Mouse (Mus musculus): ENCODE data around the gene Tacr1.
"Not testable (repeated sequence)": the region's sequence is repeated elsewhere in the genome, so short reads cannot be mapped to it uniquely, and the experiment has no call there.

Tacr1 gene

GRCm38 (mm10) chr6:82401595-82402451, at the start of gene Tacr1:
Gene Tacr1 (plus strand): TSS chr6:82402334.
- in situ Hi-C loops (cut with MboI; ENCODE audit: unreplicated experiment in 2 of 2): no loop called here

GRCm38 (mm10) chr6:82376144-82376543, 26.0 kb upstream of the Tacr1 start:
- in situ Hi-C loops (cut with MboI; ENCODE audit: unreplicated experiment in 2 of 2): loop anchor here in 1 of 2 experiments (25.0 kb wide), 1 partner anchor 336 kb away; the partner anchor contains the start of gene Pole4

DNA sequence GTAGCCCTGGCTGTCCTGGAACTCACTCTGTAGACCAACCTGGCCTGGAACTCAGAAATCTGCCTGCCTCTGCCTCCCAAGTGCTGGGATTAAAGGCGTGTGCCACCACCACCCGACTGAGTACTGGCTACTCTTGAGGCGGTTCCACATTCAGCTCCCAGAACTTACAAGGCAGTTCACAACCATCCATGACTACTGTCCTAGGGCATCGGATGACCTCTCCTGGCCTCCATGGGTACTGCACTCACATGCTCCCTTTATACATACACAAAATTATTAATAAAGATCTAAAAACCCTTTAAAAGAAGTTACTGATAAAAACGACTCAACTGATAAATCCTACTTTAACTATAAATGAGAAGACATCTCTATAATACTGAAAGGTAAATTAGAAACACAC, 18.6 kb upstream of the Tacr1 start:
- in situ Hi-C loops (cut with MboI; ENCODE audit: unreplicated experiment in 2 of 2): loop anchor here in 1 of 2 experiments (25.0 kb wide), 1 partner anchor 329 kb away; the partner anchor contains the start of gene Pole4

DNA sequence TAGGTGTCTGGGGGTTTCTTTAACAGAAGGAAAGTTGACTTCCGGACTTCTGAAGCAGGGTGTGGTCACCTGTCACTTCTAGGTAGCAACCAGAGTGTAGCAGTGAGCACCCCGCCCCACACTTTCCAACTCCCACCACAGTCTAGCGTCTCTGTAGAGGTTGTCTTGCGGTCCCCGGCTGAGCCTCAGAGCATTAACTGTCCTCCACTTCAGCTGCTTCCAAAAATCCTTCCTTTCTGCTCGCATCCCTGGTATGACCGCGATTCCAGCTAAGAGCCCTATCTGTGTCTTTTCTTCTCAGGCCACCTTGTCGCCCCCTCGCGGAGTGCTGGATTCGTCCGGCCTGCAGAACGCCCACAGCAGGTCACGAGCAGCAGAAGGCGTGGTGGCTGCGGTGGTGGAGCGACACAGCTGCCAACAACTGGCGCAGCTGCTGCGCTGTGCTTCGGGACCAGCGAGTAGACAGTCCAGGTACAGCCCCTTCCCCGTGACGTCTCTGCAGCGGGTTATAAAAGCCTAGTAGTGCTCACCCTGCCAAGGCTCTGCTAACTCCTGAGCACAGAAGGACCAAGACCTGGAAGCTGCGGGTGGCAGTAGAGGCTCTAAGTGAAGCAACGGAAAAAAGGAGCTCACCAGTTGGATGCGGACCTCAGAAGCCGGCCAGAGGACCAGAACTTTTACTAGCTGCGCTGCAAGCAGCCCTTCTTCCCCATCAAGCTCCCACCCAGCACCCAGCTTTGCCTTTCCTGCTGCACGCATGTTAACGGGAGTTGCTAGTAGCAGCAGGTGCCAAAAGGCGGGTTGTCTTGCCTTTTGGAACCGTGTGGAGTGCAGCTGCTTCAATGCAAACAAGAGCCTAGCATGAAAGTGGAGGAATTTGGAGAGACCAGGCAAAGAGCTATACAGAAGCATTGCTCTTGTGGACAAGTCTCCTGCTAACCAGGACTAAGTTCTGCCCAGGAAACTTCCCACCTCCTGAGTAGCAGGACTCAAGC, 664 bp downstream of the Tacr1 start:
- in situ Hi-C loops (cut with MboI; ENCODE audit: unreplicated experiment in 2 of 2): no loop called here

DNA sequence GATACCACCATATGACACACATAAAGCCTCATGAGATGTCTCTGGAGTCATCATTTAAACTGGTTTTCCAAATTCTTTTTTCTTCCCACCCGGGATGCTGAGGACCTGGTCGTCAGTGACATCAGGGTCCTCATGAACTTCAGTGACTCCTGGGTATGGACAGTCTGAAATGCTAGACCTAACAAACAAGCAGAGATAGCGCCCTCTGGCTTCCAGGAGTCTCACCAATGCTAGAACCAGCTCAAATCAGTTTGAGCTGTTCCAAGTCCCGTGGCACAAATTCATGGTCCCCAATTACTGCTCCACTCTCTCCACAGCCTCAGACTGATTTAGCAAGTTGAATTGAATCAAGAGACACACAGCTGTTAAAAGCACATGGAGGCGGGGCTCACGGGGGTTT, 16.2 kb downstream of the Tacr1 start:
- in situ Hi-C loops (cut with MboI; ENCODE audit: unreplicated experiment in 2 of 2): no loop called here

DNA sequence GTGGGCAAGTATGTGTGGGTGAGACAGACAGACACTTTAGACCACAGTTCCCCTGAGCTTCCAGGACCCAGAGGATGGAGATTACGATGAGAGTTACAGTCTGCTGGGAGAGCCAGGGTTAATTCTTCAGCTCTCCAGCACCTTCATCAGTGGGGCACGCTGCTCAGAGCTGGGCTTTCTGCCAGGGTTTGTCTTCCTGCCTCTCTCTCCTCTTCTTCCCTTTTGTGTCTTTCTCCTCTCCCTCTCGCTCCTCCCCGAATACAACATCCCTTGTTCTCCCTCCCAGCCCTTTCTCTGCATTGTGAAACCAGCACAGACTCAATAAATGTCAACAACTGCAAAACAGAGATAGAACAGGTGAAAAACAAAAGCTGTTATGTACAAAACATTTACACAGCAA, 18.1 kb downstream of the Tacr1 start:
- in situ Hi-C loops (cut with MboI; ENCODE audit: unreplicated experiment in 2 of 2): no loop called here

GRCm38 (mm10) chr6:82428890-82429289, 26.8 kb downstream of the Tacr1 start:
- in situ Hi-C loops (cut with MboI; ENCODE audit: unreplicated experiment in 2 of 2): no loop called here

- in situ Hi-C loops (cut with MboI; ENCODE audit: unreplicated experiment in 2 of 2): no loop called here
Measured at GRCm38 (mm10) chr6:82429766-82430165, 27.6 kb downstream of the Tacr1 start.

- in situ Hi-C loops (cut with MboI; ENCODE audit: unreplicated experiment in 2 of 2): no loop called here
Measured at GRCm38 (mm10) chr6:82437174-82437573, 35.0 kb downstream of the Tacr1 start.

DNA sequence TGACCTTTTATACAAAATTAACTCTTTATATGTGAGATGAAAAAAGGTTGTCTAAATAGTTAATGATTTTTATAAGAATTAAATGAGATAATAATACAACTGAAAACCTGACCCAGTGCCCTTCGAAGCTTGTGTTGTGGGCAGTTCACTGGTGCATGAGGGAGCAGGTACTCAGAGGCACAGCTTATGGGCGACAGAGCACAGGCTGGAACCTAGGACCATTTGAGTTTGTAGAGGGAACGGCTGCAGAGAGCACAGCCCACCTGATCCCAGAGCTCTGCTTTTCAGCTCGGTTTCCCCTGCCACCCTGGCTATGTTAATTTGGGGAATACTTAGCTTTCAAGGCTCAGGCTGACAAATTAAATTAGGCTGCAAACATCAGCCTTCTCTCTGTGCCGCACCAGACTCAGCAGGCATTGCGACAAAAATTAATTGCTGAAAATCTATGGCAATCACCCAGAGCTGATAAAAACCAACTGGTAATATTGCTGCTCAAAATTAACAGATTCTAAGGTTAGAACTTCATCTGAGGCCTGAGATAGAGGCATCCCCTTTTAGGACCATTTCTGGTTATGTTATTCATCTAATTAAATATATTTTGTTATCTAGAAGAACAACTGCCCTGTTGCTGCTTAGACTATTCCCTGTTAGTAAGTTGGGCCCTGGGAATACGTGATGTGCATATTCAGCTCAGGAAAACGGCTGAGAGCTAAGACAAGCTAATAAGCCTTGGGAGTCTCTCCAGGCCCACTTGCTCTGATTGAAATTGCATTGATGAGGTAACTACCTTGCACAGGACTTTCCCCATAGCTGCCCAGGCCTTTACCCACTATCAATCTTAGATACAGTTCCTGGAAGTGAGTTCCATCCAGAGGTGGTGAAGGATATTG, 50.3 kb downstream of the Tacr1 start:
- in situ Hi-C loops (cut with MboI; ENCODE audit: unreplicated experiment in 2 of 2): not testable (repeated sequence)

DNA sequence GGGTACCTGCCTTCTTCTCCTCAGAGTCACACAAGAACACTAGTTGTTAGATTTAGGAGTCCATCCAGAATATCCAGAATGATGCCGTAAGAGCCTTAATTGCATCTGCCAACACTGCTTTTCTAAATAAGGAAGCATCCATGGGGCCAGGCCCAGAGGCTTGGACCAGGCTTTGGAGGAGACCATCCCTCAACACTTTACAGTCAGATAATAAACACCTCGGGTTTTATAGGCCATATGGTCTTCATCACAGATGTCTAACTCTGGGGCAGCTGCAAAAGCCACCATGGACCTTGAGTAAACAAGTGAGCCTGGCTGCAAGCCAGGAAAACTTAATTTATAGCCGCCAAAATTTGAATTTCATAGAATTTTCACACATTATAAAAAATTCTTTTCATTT, 53.1 kb downstream of the Tacr1 start:
- in situ Hi-C loops (cut with MboI; ENCODE audit: unreplicated experiment in 2 of 2): no loop called here

DNA sequence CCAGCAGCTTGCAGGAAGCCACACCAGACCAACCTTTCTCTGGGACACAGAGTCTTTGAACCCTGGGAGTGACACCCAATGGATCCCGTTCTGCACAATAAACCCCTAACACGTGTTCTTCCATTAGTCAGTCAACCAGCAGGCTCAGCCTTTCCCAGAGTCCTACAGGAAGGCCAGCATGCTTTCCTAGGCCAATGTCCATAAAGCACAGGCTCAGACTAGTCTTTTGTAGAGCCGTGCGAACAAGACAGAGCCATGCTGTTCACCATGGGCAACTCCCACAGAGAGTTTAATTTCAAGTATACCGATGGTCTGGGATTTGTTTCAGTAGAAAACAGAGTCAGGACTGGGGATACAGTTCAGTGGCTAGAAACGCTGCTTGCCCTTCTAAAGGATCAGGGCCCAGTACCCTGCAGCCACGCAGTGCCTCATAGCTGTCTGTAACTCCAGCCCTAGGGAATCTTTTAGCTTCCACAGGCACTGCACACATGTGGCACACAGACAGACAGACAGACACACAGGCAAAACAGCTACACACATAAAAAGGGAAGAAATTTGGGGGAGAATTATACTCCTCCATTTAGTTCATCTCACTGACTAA, 55.1 kb downstream of the Tacr1 start:
- in situ Hi-C loops (cut with MboI; ENCODE audit: unreplicated experiment in 2 of 2): no loop called here

GRCm38 (mm10) chr6:82458762-82459389, 56.7 kb downstream of the Tacr1 start:
- in situ Hi-C loops (cut with MboI; ENCODE audit: unreplicated experiment in 2 of 2): no loop called here

GRCm38 (mm10) chr6:82463171-82463570, 61.0 kb downstream of the Tacr1 start:
- in situ Hi-C loops (cut with MboI; ENCODE audit: unreplicated experiment in 2 of 2): no loop called here

GRCm38 (mm10) chr6:82474477-82474876, 72.3 kb downstream of the Tacr1 start:
- in situ Hi-C loops (cut with MboI; ENCODE audit: unreplicated experiment in 2 of 2): no loop called here

DNA sequence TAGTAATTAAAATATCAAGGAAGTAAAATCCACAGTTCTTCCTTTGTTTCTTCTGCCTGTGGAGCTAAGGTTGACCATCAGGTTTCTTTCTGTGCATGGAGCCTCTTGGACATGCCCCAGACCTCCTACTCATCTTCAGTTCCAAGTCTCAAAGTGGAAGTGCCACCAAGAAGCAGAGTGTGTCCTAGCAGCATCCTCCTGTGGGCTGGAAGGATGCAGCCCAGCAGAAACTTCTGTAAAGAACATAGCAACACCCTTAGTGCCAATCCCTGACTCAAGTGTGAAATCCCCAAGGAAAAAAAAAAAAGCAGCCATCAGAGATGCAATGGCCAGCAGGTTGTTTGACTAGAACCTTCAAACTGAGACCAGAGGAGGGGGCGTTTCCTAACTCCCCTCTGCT, 81.7 kb downstream of the Tacr1 start:
- in situ Hi-C loops (cut with MboI; ENCODE audit: unreplicated experiment in 2 of 2): no loop called here

- in situ Hi-C loops (cut with MboI; ENCODE audit: unreplicated experiment in 2 of 2): no loop called here
Measured at GRCm38 (mm10) chr6:82494481-82494880, 92.3 kb downstream of the Tacr1 start.

DNA sequence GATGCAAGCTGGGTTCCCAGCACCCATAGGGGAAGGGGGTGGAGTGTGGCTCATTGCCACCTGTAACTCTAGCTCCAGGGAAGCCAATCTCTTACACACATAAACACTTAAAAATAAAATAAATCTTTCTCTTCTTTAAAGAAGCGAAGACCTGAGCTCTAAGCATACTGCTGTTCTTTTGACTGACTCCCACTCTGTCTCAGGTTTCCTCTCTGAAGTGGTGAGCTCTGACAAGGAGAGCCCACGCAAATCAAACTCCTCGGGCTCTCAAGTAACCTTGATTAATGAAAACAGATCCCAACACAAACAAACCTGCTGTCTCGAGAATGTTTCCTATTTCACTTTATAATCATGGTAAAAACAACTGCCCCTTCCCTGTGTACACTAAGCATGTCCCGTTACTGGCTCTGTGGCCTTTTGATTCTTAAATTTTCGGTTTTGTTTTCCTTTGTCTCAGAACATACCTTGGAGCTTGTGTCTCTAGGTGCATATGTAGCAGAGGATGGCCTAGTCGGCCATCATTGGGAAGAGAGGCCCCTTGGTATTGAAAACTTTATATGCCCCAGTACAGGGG, 108.8 kb downstream of the Tacr1 start:
- in situ Hi-C loops (cut with MboI; ENCODE audit: unreplicated experiment in 2 of 2): no loop called here

DNA sequence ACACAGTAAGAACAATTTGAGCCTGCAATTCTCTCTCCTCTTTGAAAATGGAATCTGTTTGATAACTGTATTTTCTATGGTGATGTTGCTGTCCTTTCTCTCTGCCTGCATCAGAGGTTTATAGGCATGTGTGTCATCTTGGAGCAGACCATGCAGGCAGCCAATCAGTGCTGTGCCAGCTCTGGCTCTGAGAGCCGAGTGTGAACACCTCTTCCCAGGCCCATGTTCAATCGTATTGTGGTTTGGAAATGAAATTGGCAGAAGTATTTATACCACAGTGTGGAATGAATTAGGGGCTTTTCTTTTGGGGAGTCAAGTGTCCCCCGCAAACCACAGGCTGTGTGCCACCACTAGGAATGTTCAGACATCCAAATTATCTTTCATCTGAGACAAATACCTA, 117.5 kb downstream of the Tacr1 start:
- in situ Hi-C loops (cut with MboI; ENCODE audit: unreplicated experiment in 2 of 2): no loop called here

Measured in v-Abl transformed pro-B cells (cell line).